Mouse (Mus musculus): ENCODE results near the gene Col4a2. TPM values are rescaled to one million over a fixed set of nuclear protein-coding genes. Genes with fewer than 3 reads are reported as not detected.
A peak's percentile ranks its signal among the peaks of the same experiment; 100 is the strongest.
"Not testable (repeated sequence)": the region's sequence is repeated elsewhere in the genome, so short reads cannot be mapped to it uniquely, and the experiment has no call there.

Col4a2 gene
- polyA plus RNA-seq, 1 experiment = 36.0 TPM

GRCm38 (mm10) chr8:11486142-11486541, 173.5 kb downstream of the Col4a2 start:
- 9% methylated on average over 7 of the region's 7 CpGs for WGBS
- H3K4me1 ChIP-seq (ENCODE audit: control insufficient read depth, insufficient read depth, insufficient read length) = no peaks in the 10 kb centered on the region
- DNase-seq (ENCODE audit: low read depth in 1 of 2, low spot score in 2 of 2) = peak in 1 of 2 experiments; percentile 62
- TF ChIP-seq CTCF (IDR thresholded peaks at IDR 0.05; ENCODE audit: extremely low read depth, insufficient read depth, insufficient read length, insufficient replicate concordance) (peak; percentile 78; the same call in 1 of the 2 replicates), POLR2A (IDR thresholded peaks at IDR 0.05; ENCODE audit: low read depth, low read length) (no peak)
- no peaks in the 10 kb centered on the region for H3K36me3 ChIP-seq (ENCODE audit: control insufficient read depth, insufficient read depth, low read length)
- no peak overlapping the region for H3K4me3 ChIP-seq (ENCODE audit: extremely low read depth, insufficient read depth, insufficient read length)
- no peak overlapping the region for H3K27ac ChIP-seq (ENCODE audit: insufficient read depth, low read length)
- no peaks in the 10 kb centered on the region for H3K27me3 ChIP-seq (ENCODE audit: control insufficient read depth, insufficient read depth, low read length)

- no peak overlapping the region for H3K4me3 ChIP-seq (ENCODE audit: extremely low read depth, insufficient read depth, insufficient read length)
- WGBS = 47% methylated on average over 4 of the region's 4 CpGs
- H3K36me3 ChIP-seq (ENCODE audit: control insufficient read depth, insufficient read depth, low read length) = no peaks in the 10 kb centered on the region
- H3K27me3 ChIP-seq (ENCODE audit: control insufficient read depth, insufficient read depth, low read length) = no peaks in the 10 kb centered on the region
- TF ChIP-seq POLR2A (IDR thresholded peaks at IDR 0.05; ENCODE audit: low read depth, low read length) (no peak), CTCF (IDR thresholded peaks at IDR 0.05; ENCODE audit: extremely low read depth, insufficient read depth, insufficient read length, insufficient replicate concordance) (no peak)
- DNase-seq (ENCODE audit: low read depth in 1 of 2, low spot score in 2 of 2) = no peak
- H3K27ac ChIP-seq (ENCODE audit: insufficient read depth, low read length) = no peak overlapping the region
- no peaks in the 10 kb centered on the region for H3K4me1 ChIP-seq (ENCODE audit: control insufficient read depth, insufficient read depth, insufficient read length)
Measured at GRCm38 (mm10) chr8:11487229-11487628, 174.6 kb downstream of the Col4a2 start.

GRCm38 (mm10) chr8:11492340-11492739, 179.7 kb downstream of the Col4a2 start:
- 84% methylated on average over 2 of the region's 2 CpGs for WGBS

GRCm38 (mm10) chr8:11497017-11497990, 184.7 kb downstream of the Col4a2 start, which contains the start of gene Naxd:
Gene Naxd, plus strand, starts transcription at chr8:11497506.
- peak within 1 kb of the TSS; percentile 64 for H3K27ac ChIP-seq (ENCODE audit: insufficient read depth, low read length)
- WGBS = 4% methylated on average over 72 of the region's 73 CpGs
- no peaks in the 10 kb centered on the region for H3K36me3 ChIP-seq (ENCODE audit: control insufficient read depth, insufficient read depth, low read length)
- H3K4me1 ChIP-seq (ENCODE audit: control insufficient read depth, insufficient read depth, insufficient read length) = peaks cover 8% of the 10 kb centered on the region
- peak within 1 kb of the TSS; percentile 80 for H3K4me3 ChIP-seq (ENCODE audit: extremely low read depth, insufficient read depth, insufficient read length)
- no peaks in the 10 kb centered on the region for H3K27me3 ChIP-seq (ENCODE audit: control insufficient read depth, insufficient read depth, low read length)
- peak; percentile 60 to 86 for DNase-seq (ENCODE audit: low read depth in 1 of 2, low spot score in 2 of 2)
- TF ChIP-seq CTCF (IDR thresholded peaks at IDR 0.05; ENCODE audit: extremely low read depth, insufficient read depth, insufficient read length, insufficient replicate concordance) (no peak), POLR2A (IDR thresholded peaks at IDR 0.05; ENCODE audit: low read depth, low read length) (peak; percentile 60; the same call in 1 of the 2 replicates)

More at GRCm38 (mm10) chr8:11492340-11492739, 179.7 kb downstream of the Col4a2 start:
- not testable (repeated sequence) for DNase-seq (ENCODE audit: low read depth in 1 of 2, low spot score in 2 of 2); H3K4me1 ChIP-seq (ENCODE audit: control insufficient read depth, insufficient read depth, insufficient read length); H3K27ac ChIP-seq (ENCODE audit: insufficient read depth, low read length); H3K4me3 ChIP-seq (ENCODE audit: extremely low read depth, insufficient read depth, insufficient read length); H3K36me3 ChIP-seq (ENCODE audit: control insufficient read depth, insufficient read depth, low read length); H3K27me3 ChIP-seq (ENCODE audit: control insufficient read depth, insufficient read depth, low read length)

GRCm38 (mm10) chr8:11498281-11498680, 185.7 kb downstream of the Col4a2 start:
- no peak for DNase-seq (ENCODE audit: low read depth in 1 of 2, low spot score in 2 of 2)
- TF ChIP-seq POLR2A (IDR thresholded peaks at IDR 0.05; ENCODE audit: low read depth, low read length) = no peak
- no peak for TF ChIP-seq CTCF (IDR thresholded peaks at IDR 0.05; ENCODE audit: extremely low read depth, insufficient read depth, insufficient read length, insufficient replicate concordance)
- no peak overlapping the region for H3K4me3 ChIP-seq (ENCODE audit: extremely low read depth, insufficient read depth, insufficient read length)
- H3K27me3 ChIP-seq (ENCODE audit: control insufficient read depth, insufficient read depth, low read length) = no peaks in the 10 kb centered on the region
- WGBS = 80% methylated on average over 12 of the region's 12 CpGs
- H3K4me1 ChIP-seq (ENCODE audit: control insufficient read depth, insufficient read depth, insufficient read length) = peaks cover 8% of the 10 kb centered on the region
- 0 out of 2 replicates have a peak, but pooled peaks cover 1% of the 10 kb centered on the region for H3K36me3 ChIP-seq (ENCODE audit: control insufficient read depth, insufficient read depth, low read length)
- H3K27ac ChIP-seq (ENCODE audit: insufficient read depth, low read length) = no peak overlapping the region

Other genes starting within 250 kb of the Col4a2 start
- gene Col4a1, start within 50 bp of the Col4a2 start, polyA plus RNA-seq (2012; rRNA removed) = 111 and 123 TPM in 2 replicates
- 17.1 and 17.8 TPM in 2 replicates for gene Rab20, start 165.9 kb downstream of the Col4a2 start, polyA plus RNA-seq (2012; rRNA removed)
- gene Naxd, start 184.7 kb downstream of the Col4a2 start, polyA plus RNA-seq (2012; rRNA removed) = 57.0 and 61.6 TPM in 2 replicates
- gene Cars2, start 238.0 kb downstream of the Col4a2 start, polyA plus RNA-seq (2012; rRNA removed) = 29.8 and 42.4 TPM in 2 replicates
- gene Ing1, start 242.8 kb downstream of the Col4a2 start, polyA plus RNA-seq (2012; rRNA removed) = 16.1 and 17.6 TPM in 2 replicates